Mouse (Mus musculus) megakaryocyte, adult 5-6 weeks (primary cell): Measurements from ENCODE around the gene Rhbdf2. TPM values are rescaled to one million over a fixed set of nuclear protein-coding genes. Genes with fewer than 3 reads are reported as not detected.

ENCODE experiments used
- ATAC-seq: 2 replicates; pipeline ENCODE4 v1.8.0; 2016; ENCODE audit warnings: mild to moderate bottlenecking, inconsistent platforms; ENCODE audit not compliant: poor library complexity, severe bottlenecking
- total RNA-seq, 2 experiments: library from RNA; stranded (forward) in 1 of 2; stranded (reverse) in 1 of 2; fragments of 153-499, 151-499 nt in 1 of 2; fragments of 221-1000, 200-1000 nt in 1 of 2; gene quantifications; 2 replicates each; pipeline versions ENCODE4 v1.2.3 to v1.2.4; 2015 to 2017

Gene Rhbdf2
- total RNA-seq, 2 experiments from 2014 or later: 16.2 to 21.8 TPM

- no peak for ATAC-seq
These were observed 61.4 kb downstream of the Rhbdf2 start for GRCm38 (mm10) chr11:116565283-116566041.

GRCm38 (mm10) chr11:116556308-116556707 is 70.5 kb downstream of the Rhbdf2 start:
- no peak for ATAC-seq

- ATAC-seq: no peak
These were observed 71.2 kb downstream of the Rhbdf2 start for GRCm38 (mm10) chr11:116555572-116555971.

GRCm38 (mm10) chr11:116554171-116554878 is 72.5 kb downstream of the Rhbdf2 start:
- ATAC-seq: peak; percentile 72

- ATAC-seq: no peak
These were observed 74.6 kb downstream of the Rhbdf2 start for GRCm38 (mm10) chr11:116552194-116552593.

GRCm38 (mm10) chr11:116550748-116551147 is 76.1 kb downstream of the Rhbdf2 start:
- no peak for ATAC-seq

- ATAC-seq: no peak
These were observed 77.4 kb downstream of the Rhbdf2 start for GRCm38 (mm10) chr11:116549273-116550038.

- ATAC-seq: no peak
These were observed 78.0 kb downstream of the Rhbdf2 start for GRCm38 (mm10) chr11:116548780-116549179.

Other genes starting within 250 kb of the Rhbdf2 start
- gene Rnf157, start 214.0 kb downstream of the Rhbdf2 start, total RNA-seq (2015): 6.2 and 7.0 TPM in 2 replicates
- 5.7 and 7.1 TPM in 2 replicates for gene Rnf157, start 214.0 kb downstream of the Rhbdf2 start, total RNA-seq (2017)
- 94.1 and 112 TPM in 2 replicates for gene Ubald2, start 192.9 kb downstream of the Rhbdf2 start, total RNA-seq (2015)
- 58.4 and 64.0 TPM in 2 replicates for gene Ubald2, start 192.9 kb downstream of the Rhbdf2 start, total RNA-seq (2017)
- gene Qrich2, start 160.8 kb downstream of the Rhbdf2 start, total RNA-seq (2015): not detected in 2 replicates
- gene Qrich2, start 160.8 kb downstream of the Rhbdf2 start, total RNA-seq (2017): 0.18 and 0.65 TPM in 2 replicates
- gene Prpsap1, start 132.8 kb downstream of the Rhbdf2 start, total RNA-seq (2015): 28.6 and 32.6 TPM in 2 replicates
- 19.2 and 34.6 TPM in 2 replicates for gene Prpsap1, start 132.8 kb downstream of the Rhbdf2 start, total RNA-seq (2017)
- gene Sphk1, start 96.1 kb downstream of the Rhbdf2 start, total RNA-seq (2015): 0.60 and 2.2 TPM in 2 replicates
- 1.7 and 2.1 TPM in 2 replicates for gene Sphk1, start 96.1 kb downstream of the Rhbdf2 start, total RNA-seq (2017)
- gene Ube2o, start 45.6 kb downstream of the Rhbdf2 start, total RNA-seq (2015): 2.9 and 6.6 TPM in 2 replicates
- 4.8 and 7.7 TPM in 2 replicates for gene Ube2o, start 45.6 kb downstream of the Rhbdf2 start, total RNA-seq (2017)
- gene Aanat, start 40.6 kb downstream of the Rhbdf2 start, total RNA-seq (2015): not detected in 2 replicates
- not detected in 2 replicates for gene Aanat, start 40.6 kb downstream of the Rhbdf2 start, total RNA-seq (2017)
- 0.80 TPM in 1 of 2 replicates, not detected in the other for gene Prcd, start 26.5 kb upstream of the Rhbdf2 start, total RNA-seq (2015)
- not detected in 2 replicates for gene Prcd, start 26.5 kb upstream of the Rhbdf2 start, total RNA-seq (2017)
- not detected in 2 replicates for gene Cygb, start 27.3 kb upstream of the Rhbdf2 start, total RNA-seq (2015)
- gene Cygb, start 27.3 kb upstream of the Rhbdf2 start, total RNA-seq (2017): not detected in 2 replicates
- gene St6galnac1, start 148.5 kb upstream of the Rhbdf2 start, total RNA-seq (2015): not detected in 2 replicates
- not detected in 2 replicates for gene St6galnac1, start 148.5 kb upstream of the Rhbdf2 start, total RNA-seq (2017)
- gene Mxra7, start 201.0 kb upstream of the Rhbdf2 start, total RNA-seq (2015): 0.55 TPM in 1 of 2 replicates, not detected in the other
- 0.33 TPM in 1 of 2 replicates, not detected in the other for gene Mxra7, start 201.0 kb upstream of the Rhbdf2 start, total RNA-seq (2017)
- 55.4 and 61.3 TPM in 2 replicates for gene Mettl23, start 216.3 kb upstream of the Rhbdf2 start, total RNA-seq (2015)
- gene Mettl23, start 216.3 kb upstream of the Rhbdf2 start, total RNA-seq (2017): 38.5 and 42.6 TPM in 2 replicates
- gene Jmjd6, start 216.4 kb upstream of the Rhbdf2 start, total RNA-seq (2015): 33.4 and 37.4 TPM in 2 replicates
- gene Jmjd6, start 216.4 kb upstream of the Rhbdf2 start, total RNA-seq (2017): 36.3 and 37.7 TPM in 2 replicates
- 22.2 and 26.2 TPM in 2 replicates for gene Mfsd11, start 225.4 kb upstream of the Rhbdf2 start, total RNA-seq (2015)
- gene Mfsd11, start 225.4 kb upstream of the Rhbdf2 start, total RNA-seq (2017): 17.6 and 26.5 TPM in 2 replicates
- 784 and 845 TPM in 2 replicates for gene Srsf2, start 226.1 kb upstream of the Rhbdf2 start, total RNA-seq (2015)
- 315 and 355 TPM in 2 replicates for gene Srsf2, start 226.1 kb upstream of the Rhbdf2 start, total RNA-seq (2017)